Mouse (Mus musculus) spleen, adult 10 weeks (tissue): ENCODE data around the gene Clpsl2. TPM values are rescaled to one million over a fixed set of nuclear protein-coding genes. Genes with fewer than 3 reads are reported as not detected.

Experiments
- polyA plus RNA-seq: library from polyadenylated mRNA; stranded (reverse); fragments of 350-450 nt; fragmentation: Illumina TruSeq; extraction: RNeasy Lipid Tissue Mini Kit (QIAGEN cat#74804); gene quantifications from one replicate; pipeline ENCODE4 v1.2.3, GENCODE M21; 2015; ENCODE audit warnings: low replicate concordance; ENCODE audit not compliant: insufficient read depth

The Clpsl2 gene
- not detected for polyA plus RNA-seq

GRCm38 (mm10) chr17:28549111-28549510, at the start of gene Clpsl2:
Clpsl2 (plus strand) TSS chr17:28549411.

GRCm38 (mm10) chr17:28517441-28517955, 31.7 kb upstream of the Clpsl2 start, which contains the start of gene Fkbp5:
Fkbp5 (minus strand) TSS chr17:28517527.

GRCm38 (mm10) chr17:28530506-28530905, 18.7 kb upstream of the Clpsl2 start, which contains the start of gene Armc12:
Armc12 (plus strand) TSS chr17:28530806.

GRCm38 (mm10) chr17:28560598-28560997, 11.4 kb downstream of the Clpsl2 start, which contains the start of gene Clps:
Clps (minus strand) TSS chr17:28560766.

GRCm38 (mm10) chr17:28575244-28576125, 26.3 kb downstream of the Clpsl2 start, which contains the start of gene Lhfpl5:
Lhfpl5 (plus strand) TSS chr17:28575641.

Other genes with a start within 250 kb of the Clpsl2 start
- gene Fance, start 235.9 kb upstream of the Clpsl2 start, polyA plus RNA-seq: 7.9 TPM
- 1,390 TPM for gene Rpl10a, start 220.9 kb upstream of the Clpsl2 start, polyA plus RNA-seq
- gene Tead3, start 198.6 kb upstream of the Clpsl2 start, polyA plus RNA-seq: 1.7 TPM
- not detected for gene Tulp1, start 184.2 kb upstream of the Clpsl2 start, polyA plus RNA-seq
- gene Fkbp5, start 31.9 kb upstream of the Clpsl2 start, polyA plus RNA-seq: 51.8 TPM
- gene Armc12, start 18.6 kb upstream of the Clpsl2 start, polyA plus RNA-seq: 0.37 TPM
- 5.0 TPM for gene Clps, start 11.4 kb downstream of the Clpsl2 start, polyA plus RNA-seq
- gene Lhfpl5, start 26.2 kb downstream of the Clpsl2 start, polyA plus RNA-seq: not detected
- gene Srpk1, start 73.3 kb downstream of the Clpsl2 start, polyA plus RNA-seq: 186 TPM
- gene Slc26a8, start 140.8 kb downstream of the Clpsl2 start, polyA plus RNA-seq: 0.84 TPM
- 178 TPM for gene Mapk14, start 141.9 kb downstream of the Clpsl2 start, polyA plus RNA-seq
- 3.3 TPM for gene AC170998.1, start 176.7 kb downstream of the Clpsl2 start, polyA plus RNA-seq
- 1.0 TPM for gene Mapk13, start 219.9 kb downstream of the Clpsl2 start, polyA plus RNA-seq